Mouse (Mus musculus) embryonic facial prominence, embryonic 10.5 days (tissue): ENCODE results near the gene Sf3b1. TPM values are rescaled to one million over a fixed set of nuclear protein-coding genes. Genes with fewer than 3 reads are reported as not detected.

Experiments used
- DNase-seq: peaks from one replicate; pipeline ENCODE4 v3.0.0-alpha.2; 2017; ENCODE audit warnings: low spot score
- H3K27ac ChIP-seq: fragments of 300-500 bp; sonication (generic); replicated peaks from 2 replicates; pipeline ENCODE4 v1.5.1; 2016; ENCODE audit warnings: mild to moderate bottlenecking
- H3K27me3 ChIP-seq: fragments of 300-500 bp; sonication (generic); replicated peaks from 2 replicates; pipeline ENCODE4 v1.6.1; 2016; ENCODE audit warnings: low read depth, mild to moderate bottlenecking; ENCODE audit not compliant: poor library complexity, severe bottlenecking
- H3K36me3 ChIP-seq: fragments of 300-500 bp; sonication (generic); replicated peaks from 2 replicates; pipeline ENCODE4 v1.6.1; 2016; ENCODE audit warnings: mild to moderate bottlenecking, moderate library complexity
- H3K4me1 ChIP-seq: fragments of 300-500 bp; sonication (generic); 2 replicates; pipeline ENCODE4 v1.6.1; 2016
- H3K4me3 ChIP-seq: fragments of 300-500 bp; sonication (generic); 2 replicates; pipeline ENCODE4 v1.5.1; 2016; ENCODE audit warnings: mild to moderate bottlenecking, moderate library complexity
- H3K9me3 ChIP-seq: fragments of 300-500 bp; sonication (generic); 2 replicates; pipeline ENCODE4 v1.6.1; 2016; ENCODE audit warnings: mild to moderate bottlenecking
- WGBS: fragments of 180-500 bp; shearing (Covaris S2); methylation state at CpG from one replicate; pipeline ENCODE4 v1.1.7; 2016; 5-methylcytosine and 5-hydroxymethylcytosine counted together
- polyA plus RNA-seq: library from polyadenylated mRNA; unstranded; fragments of >200 nt; fragmentation: Nextera tagmentation; extraction: Ambion mirVana; gene quantifications from 2 replicates; pipeline ENCODE4 v1.2.1, GENCODE M21; 2016

Gene Sf3b1
- polyA plus RNA-seq, 1 experiment from 2014 or later, result 287 TPM

DNA sequence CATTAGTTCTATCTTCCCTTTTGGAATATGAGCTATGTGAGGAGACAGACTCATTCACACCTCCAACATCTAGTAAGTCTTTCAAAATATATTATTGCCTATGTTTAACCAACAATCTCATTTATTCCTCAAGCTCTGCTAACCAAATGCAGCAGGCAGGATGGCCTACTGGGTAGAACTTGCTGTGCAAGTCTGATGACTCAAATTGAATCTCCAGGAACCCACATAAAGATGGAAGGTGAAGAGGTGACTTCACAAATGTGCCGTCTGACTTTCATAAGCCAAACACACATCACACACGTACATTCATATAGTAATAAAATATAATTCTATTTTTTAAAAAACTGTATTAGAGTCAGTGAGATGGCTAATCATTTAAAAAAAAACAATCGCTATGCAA lies 24.4 kb upstream of the Sf3b1 start:
- Histone ChIP-seq H3K27me3 (peaks cover 6% of the 10 kb centered on the region; the same call in 1 of the 2 replicates), H3K9me3 (no peaks in the 10 kb centered on the region), H3K36me3 (peaks cover 9% of the 10 kb centered on the region), H3K27ac (no peak overlapping the region), H3K4me3 (peak overlapping the region; percentile 90), H3K4me1 (peaks cover 13% of the 10 kb centered on the region)
- no peak for DNase-seq
- 72% methylated on average over 3 of the region's 3 CpGs for WGBS

DNA sequence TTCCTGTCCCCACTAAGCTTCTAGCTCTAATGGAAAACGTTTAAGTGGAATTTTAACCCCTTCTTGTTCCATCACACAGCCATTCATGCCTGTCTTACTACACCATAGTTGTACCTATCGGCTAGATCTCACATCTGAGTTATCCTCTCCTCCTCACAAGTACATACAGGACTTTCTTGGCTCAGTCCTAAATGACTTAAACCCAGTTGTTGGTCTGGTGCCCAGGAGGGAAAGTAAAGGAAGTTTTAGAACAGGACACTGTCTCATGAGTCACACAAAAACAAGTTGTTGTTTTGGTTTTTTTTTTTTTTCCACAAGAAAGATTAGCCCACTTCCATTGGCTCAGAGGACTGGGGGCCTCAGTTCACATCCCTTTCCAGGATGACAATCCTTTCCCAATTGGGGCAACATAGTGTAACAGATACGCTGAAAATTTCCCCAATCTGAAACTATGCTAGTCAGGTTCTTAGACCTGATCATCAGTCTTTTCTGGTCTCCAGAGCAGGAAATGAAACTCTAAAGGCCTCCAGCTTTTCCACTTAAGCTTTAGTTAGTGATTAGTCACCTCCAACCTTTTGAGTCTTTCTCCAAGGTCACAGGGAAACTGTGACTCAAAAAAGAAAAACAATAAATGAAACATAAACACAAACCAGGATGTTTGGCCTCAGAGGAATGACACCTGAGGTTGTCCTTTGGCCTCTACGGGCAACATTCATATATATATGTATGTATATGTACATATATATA lies 21.7 kb upstream of the Sf3b1 start:
- H3K4me3 ChIP-seq, result no peak overlapping the region
- peaks cover 13% of the 10 kb centered on the region for H3K4me1 ChIP-seq
- peaks cover 6% of the 10 kb centered on the region; the same call in 1 of the 2 replicates for H3K27me3 ChIP-seq
- DNase-seq, result no peak
- WGBS, result 67% methylated on average over 4 of the region's 4 CpGs
- H3K9me3 ChIP-seq, result no peaks in the 10 kb centered on the region
- H3K27ac ChIP-seq, result no peak overlapping the region
- H3K36me3 ChIP-seq, result no peaks in the 10 kb centered on the region

DNA sequence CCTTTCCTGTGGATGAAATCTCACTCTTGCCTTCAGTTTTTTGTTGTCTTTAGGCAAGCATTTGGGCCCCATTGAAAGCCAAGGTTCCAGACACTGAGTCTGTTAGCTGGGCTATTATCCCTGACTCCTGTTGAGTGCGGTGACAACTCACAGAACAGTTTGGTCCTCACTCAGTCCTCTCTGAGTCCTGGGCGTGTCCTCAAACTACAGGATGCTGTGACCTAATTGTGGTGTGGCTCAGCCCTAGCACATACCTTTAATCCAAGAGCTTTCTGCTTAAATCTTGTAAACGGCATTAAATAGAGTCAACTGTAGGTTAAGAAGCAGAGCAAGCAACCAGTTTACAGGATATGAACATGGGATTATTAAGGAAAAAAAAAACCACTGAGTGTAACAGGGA lies 15.9 kb upstream of the Sf3b1 start:
- H3K27ac ChIP-seq, result no peak overlapping the region
- H3K27me3 ChIP-seq, result no peaks in the 10 kb centered on the region
- no peak for DNase-seq
- whole genome bisulfite sequencing, result 80% methylated on average over 3 of the region's 3 CpGs
- no peak overlapping the region for H3K4me3 ChIP-seq
- H3K36me3 ChIP-seq, result no peaks in the 10 kb centered on the region
- H3K4me1 ChIP-seq, result no peaks in the 10 kb centered on the region
- H3K9me3 ChIP-seq, result peaks cover 3% of the 10 kb centered on the region; the same call in 1 of the 2 replicates

DNA sequence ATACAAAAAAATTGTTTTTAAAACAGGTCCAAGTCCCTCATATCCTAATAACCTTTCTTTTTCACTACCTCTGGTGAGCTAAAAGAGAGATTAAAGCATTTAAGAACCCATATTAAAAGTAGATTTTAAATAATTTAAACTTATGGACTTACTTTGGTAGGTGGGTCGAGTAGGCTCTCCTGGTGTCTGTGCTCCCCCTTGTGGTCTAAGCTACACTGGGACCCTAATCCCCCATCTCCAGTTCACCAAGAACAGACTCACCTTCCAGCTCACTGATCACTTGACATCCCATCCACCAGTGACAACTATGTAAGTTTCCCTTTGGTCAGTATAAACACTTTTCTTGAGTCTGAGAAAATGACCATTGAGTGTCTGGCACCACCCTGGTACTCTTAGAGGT lies 15.0 kb upstream of the Sf3b1 start:
- DNase-seq, result no peak
- Histone ChIP-seq H3K27me3 (no peaks in the 10 kb centered on the region), H3K4me3 (no peak overlapping the region), H3K4me1 (no peaks in the 10 kb centered on the region), H3K9me3 (peaks cover 3% of the 10 kb centered on the region; the same call in 1 of the 2 replicates), H3K36me3 (no peaks in the 10 kb centered on the region), H3K27ac (no peak overlapping the region)
- WGBS, result 63% methylated on average over 1 of the region's 1 CpGs

DNA sequence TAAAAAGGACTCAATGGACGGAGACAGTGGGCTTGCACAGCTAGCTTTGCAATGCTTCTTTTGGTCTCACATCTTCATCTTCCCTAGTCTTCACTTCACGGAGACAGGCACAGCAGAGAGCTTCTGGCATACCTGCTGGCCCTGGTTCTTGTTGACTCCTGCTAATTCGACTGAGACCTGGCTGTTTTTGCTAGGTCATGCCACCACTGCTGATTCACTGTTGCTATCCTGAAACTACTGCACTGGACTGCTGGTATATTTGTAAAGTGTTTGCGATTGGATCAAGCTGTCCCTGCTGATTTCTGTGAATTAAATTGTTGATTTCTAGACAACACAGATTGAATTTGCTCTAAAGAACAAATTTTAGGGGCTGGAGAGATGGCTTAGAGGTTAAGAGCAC lies 14.4 kb upstream of the Sf3b1 start:
- Histone ChIP-seq H3K27me3 (no peaks in the 10 kb centered on the region), H3K4me1 (no peaks in the 10 kb centered on the region), H3K36me3 (no peaks in the 10 kb centered on the region), H3K27ac (no peak overlapping the region), H3K4me3 (no peak overlapping the region), H3K9me3 (peaks cover 3% of the 10 kb centered on the region; the same call in 1 of the 2 replicates)
- WGBS, result 86% methylated on average over 4 of the region's 4 CpGs
- no peak for DNase-seq

DNA sequence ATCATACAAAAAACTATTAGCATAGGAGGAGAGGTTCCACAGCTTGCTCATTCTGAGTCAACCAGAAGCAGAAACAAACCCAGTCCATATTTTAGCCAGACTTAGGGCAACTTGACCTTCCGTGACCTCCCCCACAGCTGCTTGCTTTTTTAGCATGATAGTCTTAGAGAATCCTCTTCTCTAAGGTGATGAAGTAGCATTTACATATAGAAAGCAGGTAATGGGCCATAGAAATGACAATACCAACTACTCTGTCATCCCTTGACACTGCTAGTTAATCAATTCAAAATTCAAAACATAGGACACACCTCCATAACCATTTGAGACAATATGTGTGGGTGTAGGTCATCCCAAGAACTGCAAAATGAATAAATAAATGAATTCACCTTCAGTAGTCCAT lies 12.7 kb upstream of the Sf3b1 start:
- Histone ChIP-seq H3K36me3 (no peaks in the 10 kb centered on the region), H3K4me3 (no peak overlapping the region), H3K9me3 (peaks cover 3% of the 10 kb centered on the region; the same call in 1 of the 2 replicates), H3K4me1 (no peaks in the 10 kb centered on the region), H3K27me3 (no peaks in the 10 kb centered on the region), H3K27ac (no peak overlapping the region)
- 91% methylated on average over 1 of the region's 1 CpGs for WGBS
- DNase-seq, result no peak

DNA sequence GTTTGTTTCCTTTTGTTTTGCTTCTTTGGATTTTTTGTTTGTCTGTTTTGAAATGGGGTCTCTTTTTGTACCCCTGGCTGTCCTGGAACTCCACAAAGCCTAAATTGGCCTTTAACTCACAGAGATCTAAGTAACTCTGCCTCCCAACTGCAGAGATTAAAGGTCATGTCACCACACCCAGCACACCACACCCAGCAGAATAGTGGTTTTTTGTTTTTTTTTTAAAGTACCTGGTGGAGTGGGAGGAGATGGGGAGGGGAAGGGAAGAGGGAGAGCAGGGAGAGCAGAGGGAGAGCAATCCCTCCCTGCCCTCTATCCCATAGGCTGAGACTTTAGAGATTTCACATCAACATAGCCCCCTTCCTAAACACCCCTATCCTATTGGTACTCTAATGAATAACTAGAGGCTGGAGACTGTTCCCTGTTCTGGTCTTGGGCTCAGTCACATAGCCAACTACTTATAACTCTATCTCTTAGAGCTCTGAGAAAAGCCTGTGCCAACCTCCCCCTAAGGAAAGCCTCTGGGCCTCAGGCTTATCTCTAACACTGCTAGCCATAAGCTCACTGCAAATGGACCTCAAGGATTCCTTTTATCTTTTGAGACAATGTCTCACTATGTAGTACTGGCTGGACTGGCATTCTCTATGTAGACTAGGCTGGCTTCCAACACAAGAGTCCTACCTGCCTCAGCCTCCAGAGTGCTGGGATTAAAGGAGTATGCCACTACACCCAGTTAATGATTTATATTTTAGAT lies 3.9 kb upstream of the Sf3b1 start:
- Histone ChIP-seq H3K9me3 (no peaks in the 10 kb centered on the region), H3K36me3 (no peaks in the 10 kb centered on the region), H3K27me3 (no peaks in the 10 kb centered on the region), H3K4me3 (no peak overlapping the region), H3K27ac (no peak overlapping the region), H3K4me1 (no peaks in the 10 kb centered on the region)
- DNase-seq, result no peak

DNA sequence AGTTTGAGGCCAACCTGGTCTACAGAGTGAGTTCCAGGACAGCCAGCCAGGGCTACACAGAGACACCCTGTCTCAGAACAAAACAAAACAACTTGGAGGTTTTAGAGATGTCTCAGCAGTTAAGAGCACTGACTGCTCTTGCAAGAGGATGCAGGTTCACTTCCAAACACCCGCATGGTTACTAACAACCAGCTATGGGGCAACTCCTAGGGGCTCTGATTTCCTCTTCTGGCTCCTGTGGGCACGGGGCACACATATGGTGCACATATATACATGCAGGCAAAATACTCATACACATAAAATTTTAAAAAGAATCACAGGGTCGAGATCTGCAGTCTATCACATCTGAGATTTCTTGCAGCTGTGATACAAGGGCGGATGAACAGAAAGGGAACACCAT lies 2.2 kb upstream of the Sf3b1 start:
- no peak for DNase-seq
- H3K36me3 ChIP-seq, result peaks cover 9% of the 10 kb centered on the region
- H3K4me3 ChIP-seq, result no peak overlapping the region
- H3K4me1 ChIP-seq, result peaks cover 6% of the 10 kb centered on the region
- no peaks in the 10 kb centered on the region for H3K27me3 ChIP-seq
- 72% methylated on average over 4 of the region's 4 CpGs for WGBS
- no peaks in the 10 kb centered on the region for H3K9me3 ChIP-seq
- no peak overlapping the region for H3K27ac ChIP-seq

DNA sequence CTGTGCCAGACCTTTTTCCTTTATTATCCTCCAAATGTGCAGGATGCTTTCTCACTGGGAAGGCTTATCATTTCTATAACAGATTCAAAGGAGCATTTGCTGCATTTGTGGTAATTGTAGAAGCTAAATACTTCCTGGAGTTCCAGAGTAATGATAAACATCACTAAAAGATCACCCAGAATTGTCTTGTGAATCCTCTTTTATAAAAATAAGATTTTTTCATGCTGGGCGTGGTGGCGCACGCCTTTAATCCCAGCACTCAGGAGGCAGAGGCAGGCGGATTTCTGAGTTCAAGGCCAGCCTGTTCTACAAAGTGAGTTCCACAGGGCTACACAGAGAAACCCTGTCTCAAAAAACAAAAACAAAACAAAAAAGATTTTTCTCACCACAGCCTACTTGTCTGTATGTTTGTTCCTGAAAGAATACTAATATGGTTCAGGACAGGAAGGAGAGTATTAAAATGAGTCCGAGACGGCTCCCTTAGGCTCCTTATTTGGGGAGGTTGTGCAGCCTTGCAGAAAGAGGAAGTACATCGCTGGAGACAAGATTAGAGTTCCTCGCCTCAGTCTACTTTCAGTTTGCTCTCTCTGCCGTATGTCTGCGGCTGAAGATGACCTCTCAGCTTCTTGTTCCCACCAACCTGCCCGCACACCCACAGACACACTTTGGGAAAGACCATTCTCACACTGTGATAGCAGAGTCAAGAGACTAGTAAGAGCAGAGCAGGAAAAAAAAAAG lies 1.4 kb upstream of the Sf3b1 start:
- 86% methylated on average over 11 of the region's 11 CpGs for WGBS

DNA sequence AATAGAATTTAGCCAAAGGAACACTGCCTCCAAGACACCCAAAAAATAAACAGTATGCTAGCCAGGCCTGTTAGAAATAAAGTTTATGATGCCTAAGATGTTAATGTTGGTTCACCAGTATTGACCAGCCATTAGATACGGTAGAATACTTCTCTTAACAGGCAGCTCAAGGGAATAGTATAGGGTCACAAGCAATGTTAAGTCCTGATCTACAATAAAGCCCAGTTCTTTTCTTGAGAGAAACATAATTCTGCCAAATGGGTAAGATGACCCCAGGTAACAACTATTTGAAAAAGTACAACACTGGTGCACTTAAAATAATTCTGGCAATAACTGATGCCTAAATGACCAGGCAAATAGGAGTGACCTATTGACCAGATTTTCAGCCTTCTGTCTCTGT lies 685 bp upstream of the Sf3b1 start:
- Histone ChIP-seq H3K4me1 (peaks cover 6% of the 10 kb centered on the region), H3K27ac (peak overlapping the region; percentile 98), H3K36me3 (peaks cover 24% of the 10 kb centered on the region), H3K27me3 (no peaks in the 10 kb centered on the region), H3K4me3 (peak overlapping the region; percentile 86), H3K9me3 (0 out of 2 replicates have a peak, but pooled peaks cover 2% of the 10 kb centered on the region)
- 92% methylated on average over 1 of the region's 1 CpGs for WGBS
- DNase-seq, result no peak

More for the DNA sequence above, 1.4 kb upstream of the Sf3b1 start:
- Histone ChIP-seq H3K27me3 (no peaks in the 10 kb centered on the region), H3K9me3 (no peaks in the 10 kb centered on the region), H3K4me3 (no peak overlapping the region), H3K4me1 (peaks cover 6% of the 10 kb centered on the region), H3K36me3 (peaks cover 17% of the 10 kb centered on the region), H3K27ac (no peak overlapping the region)
- no peak for DNase-seq

DNA sequence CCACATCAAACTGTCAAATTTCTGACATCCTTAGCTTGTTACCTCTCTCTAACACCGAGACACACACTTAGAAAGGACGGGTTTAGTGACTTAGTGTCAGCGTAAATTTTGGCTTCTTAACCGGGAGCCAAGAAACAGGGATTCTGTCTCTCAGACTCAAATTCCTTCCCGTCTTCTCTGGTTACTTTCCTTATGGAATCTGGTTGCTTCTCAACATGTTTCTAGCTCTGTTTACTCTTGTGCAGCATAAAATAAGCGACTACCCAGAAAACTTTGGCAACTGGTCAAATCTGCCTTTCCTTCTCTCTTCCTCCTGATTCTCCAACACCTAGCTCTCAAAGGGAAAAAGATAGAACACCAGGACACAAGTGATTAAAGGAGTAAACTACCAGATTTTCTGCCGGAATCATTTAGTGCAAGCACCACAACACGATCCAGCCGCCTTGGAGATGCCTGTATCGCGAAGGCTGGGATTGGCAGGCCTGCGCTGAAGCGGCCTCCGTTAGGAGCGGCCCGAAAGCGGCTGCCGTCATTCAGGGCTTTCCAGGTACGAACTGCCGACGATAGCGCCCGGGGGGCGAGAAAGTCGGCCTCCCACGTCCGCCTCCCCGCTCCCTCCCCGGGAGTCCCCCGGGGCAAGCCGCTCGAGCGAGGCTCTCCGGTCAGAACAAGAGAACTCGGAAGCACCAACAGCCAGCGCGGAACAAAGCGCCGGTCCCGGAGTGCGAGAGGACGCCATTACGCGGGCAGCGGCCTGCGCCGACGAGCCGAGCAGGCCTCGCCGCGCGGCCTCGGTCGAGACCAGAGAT lies 633 bp downstream of the Sf3b1 start:
- peak overlapping the region; percentile 86 for H3K4me3 ChIP-seq
- H3K4me1 ChIP-seq, result peaks cover 6% of the 10 kb centered on the region
- DNase-seq, result no peak
- peaks cover 34% of the 10 kb centered on the region for H3K36me3 ChIP-seq
- H3K27ac ChIP-seq, result peak overlapping the region; percentile 98
- under 1% methylated on average over 55 of the region's 55 CpGs for WGBS
- H3K9me3 ChIP-seq, result 0 out of 2 replicates have a peak, but pooled peaks cover 2% of the 10 kb centered on the region
- no peaks in the 10 kb centered on the region for H3K27me3 ChIP-seq
